Mouse (Mus musculus) myocyte (in vitro differentiated cells): ENCODE results near the gene Mab21l3.

Experiments
- CEBPB ChIP-seq: IDR thresholded peaks from 2 replicates; pipeline ENCODE4 v1.6.1; 2011; ENCODE audit warnings: mild to moderate bottlenecking, moderate library complexity; ENCODE audit not compliant: poor library complexity, insufficient read depth, severe bottlenecking
- E2F4 ChIP-seq: IDR thresholded peaks from one replicate; pipeline ENCODE4 v1.6.1; 2011; ENCODE audit warnings: mild to moderate bottlenecking, control low read depth, moderate library complexity; ENCODE audit not compliant: insufficient read depth
- MAX ChIP-seq: IDR thresholded peaks from one replicate; pipeline ENCODE4 v1.6.1; 2011; ENCODE audit warnings: low read depth, mild to moderate bottlenecking, control low read depth
- MYOD1 ChIP-seq, 3 experiments: IDR thresholded peaks; one replicate each; pipeline ENCODE4 v1.6.1; 2011; ENCODE audit warnings: control low read depth in 2 of 3, low read depth in 2 of 3, mild to moderate bottlenecking in 2 of 3, moderate library complexity in 1 of 3; ENCODE audit not compliant: insufficient read length in 2 of 3, control insufficient read depth in 1 of 3
- POLR2A ChIP-seq: IDR thresholded peaks from one replicate; pipeline ENCODE4 v1.6.1; 2011; ENCODE audit warnings: low read depth, mild to moderate bottlenecking, control low read depth, moderate library complexity; ENCODE audit not compliant: insufficient read length
- POLR2AphosphoS2 ChIP-seq: IDR thresholded peaks from one replicate; pipeline ENCODE4 v1.6.1; 2011; ENCODE audit warnings: low read depth, control low read depth; ENCODE audit not compliant: insufficient read length

DNA sequence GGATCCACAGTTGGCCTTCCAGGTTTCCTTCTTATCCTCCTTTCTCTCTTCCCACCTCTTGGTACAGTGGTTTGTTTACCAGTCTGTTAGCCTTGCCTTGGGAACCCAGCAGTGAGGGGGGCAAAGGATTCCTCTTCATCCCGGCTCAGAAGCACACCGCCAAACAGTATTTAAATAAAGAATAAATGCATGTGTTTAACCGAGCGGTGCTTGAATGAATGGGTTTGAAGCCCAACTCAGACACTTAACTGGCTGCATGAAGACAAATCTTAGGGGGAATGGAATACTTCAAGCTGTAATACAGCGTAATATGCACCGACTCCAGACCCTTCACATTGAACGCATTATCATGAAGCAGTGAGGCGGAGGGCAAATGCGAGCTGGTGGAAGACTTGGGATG is 54.1 kb downstream of the Mab21l3 start:
- TF ChIP-seq POLR2A (no peak), CEBPB (no peak), POLR2AphosphoS2 (no peak), MAX (no peak), MYOD1 (IDR thresholded peaks at IDR 0.05; ENCODE audit: control insufficient read depth in 1 of 3, insufficient read length in 2 of 3, low read depth in 2 of 3) (no peak), E2F4 (no peak)
